Mouse (Mus musculus) intestine, postnatal 0 days (tissue): ENCODE measurements around the gene Zdhhc17. TPM values are rescaled to one million over a fixed set of nuclear protein-coding genes. Genes with fewer than 3 reads are reported as not detected.

Experiments used
- ATAC-seq: fragments of 200-750 bp; cut with Nextera tagmentation; 2 replicates; pipeline ENCODE4 v1.8.0; 2017; ENCODE audit warnings: mild to moderate bottlenecking, moderate TSS enrichment, moderate library complexity
- H3K27ac ChIP-seq: fragments of 300-500 bp; sonication (generic); 2 replicates; pipeline ENCODE4 v1.5.1; 2014; ENCODE audit warnings: mild to moderate bottlenecking, low read depth, low read length, moderate library complexity
- H3K27me3 ChIP-seq: fragments of 300-500 bp; sonication (generic); replicated peaks from 2 replicates; pipeline ENCODE4 v1.6.1; 2014; ENCODE audit warnings: low read length, mixed read lengths; ENCODE audit not compliant: control insufficient read depth, insufficient read depth
- H3K36me3 ChIP-seq: fragments of 300-500 bp; sonication (generic); 2 replicates; pipeline ENCODE4 v1.6.1; 2014; ENCODE audit warnings: mild to moderate bottlenecking, moderate library complexity; ENCODE audit not compliant: control insufficient read depth, insufficient read depth
- H3K4me1 ChIP-seq: fragments of 300-500 bp; sonication (generic); replicated peaks from 2 replicates; pipeline ENCODE4 v1.6.1; 2014; ENCODE audit warnings: antibody characterized with exemption, low read length, mixed read lengths; ENCODE audit not compliant: control insufficient read depth, insufficient read depth
- H3K4me2 ChIP-seq: fragments of 300-500 bp; sonication (generic); replicated peaks from 2 replicates; pipeline ENCODE4 v1.6.1; 2014; ENCODE audit warnings: low read depth, mild to moderate bottlenecking, moderate library complexity
- H3K4me3 ChIP-seq: fragments of 300-500 bp; sonication (generic); 2 replicates; pipeline ENCODE4 v1.5.1; 2014; ENCODE audit warnings: low read depth, low read length
- H3K9ac ChIP-seq: fragments of 300-500 bp; sonication (generic); 2 replicates; pipeline ENCODE4 v1.6.1; 2014; ENCODE audit warnings: mild to moderate bottlenecking, low read depth, low read length
- H3K9me3 ChIP-seq: fragments of 300-500 bp; sonication (generic); 2 replicates; pipeline ENCODE4 v1.6.1; 2016; ENCODE audit warnings: mixed run types; ENCODE audit not compliant: control insufficient read depth
- CTCF ChIP-seq: sonication (generic); IDR thresholded peaks from 2 replicates; pipeline ENCODE4 v1.5.1; 2016; ENCODE audit warnings: low read depth, mild to moderate bottlenecking, control low read depth, antibody characterized with exemption, moderate library complexity
- WGBS: fragments of 180-500 bp; shearing (Covaris S2); extraction: QIAGEN DNeasy Blood & Tissue Kit; methylation state at CpG from one replicate; pipeline ENCODE4 v1.1.7; 2014; 5-methylcytosine and 5-hydroxymethylcytosine counted together
- polyA plus RNA-seq: library from polyadenylated mRNA; unstranded; fragments of >200 nt; fragmentation: Nextera tagmentation; extraction: Ambion mirVana; gene quantifications from 2 replicates; pipeline ENCODE4 v1.2.1, GENCODE M21; 2015

The Zdhhc17 gene
- polyA plus RNA-seq, 1 experiment from 2014 or later, result 5.4 TPM

DNA sequence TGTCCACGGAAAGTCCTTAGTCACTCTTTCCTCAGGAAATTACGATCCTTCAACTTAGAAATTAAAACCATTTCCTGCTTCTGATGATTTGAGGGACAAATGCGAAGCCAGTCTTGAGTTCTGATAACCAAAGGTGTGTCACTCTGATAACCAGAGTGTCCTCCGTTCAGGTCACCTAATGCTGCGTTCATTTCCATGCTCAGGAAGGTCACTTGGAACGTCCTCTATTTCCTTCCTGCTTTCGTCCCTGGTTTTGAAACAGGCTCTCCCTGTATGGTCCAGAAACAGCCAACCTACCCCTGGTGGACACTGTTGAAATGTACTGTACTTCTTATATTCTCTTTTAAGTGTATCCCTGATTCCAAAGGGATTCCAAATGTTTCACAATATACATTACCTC, 74.3 kb downstream of the Zdhhc17 start:
- Histone ChIP-seq H3K27ac (no peak overlapping the region; the same call in 1 of the 2 replicates), H3K36me3 (peaks cover 20% of the 10 kb centered on the region; the same call in 1 of the 2 replicates), H3K9ac (no peak overlapping the region), H3K9me3 (no peaks in the 10 kb centered on the region), H3K4me2 (0 out of 2 replicates have a peak overlapping the region, but pooled peaks have one; percentile 17), H3K4me1 (no peaks in the 10 kb centered on the region), H3K4me3 (no peak overlapping the region), H3K27me3 (no peaks in the 10 kb centered on the region)
- ATAC-seq, result peak; percentile 67; the same call in 1 of the 2 replicates
- 39% methylated on average over 7 of the region's 7 CpGs for WGBS
- peak; percentile 53 for TF ChIP-seq CTCF

GRCm38 (mm10) chr10:110935081-110935480, 74.9 kb downstream of the Zdhhc17 start:
- Histone ChIP-seq H3K27me3 (no peaks in the 10 kb centered on the region), H3K4me3 (no peak overlapping the region), H3K9me3 (no peaks in the 10 kb centered on the region), H3K4me1 (no peaks in the 10 kb centered on the region), H3K9ac (no peak overlapping the region), H3K36me3 (peaks cover 20% of the 10 kb centered on the region; the same call in 1 of the 2 replicates), H3K4me2 (no peak overlapping the region), H3K27ac (no peak overlapping the region)
- 77% methylated on average over 11 of the region's 11 CpGs for WGBS
- TF ChIP-seq CTCF, result no peak
- no peak for ATAC-seq

GRCm38 (mm10) chr10:110933584-110933983, 76.4 kb downstream of the Zdhhc17 start:
- 80% methylated on average over 5 of the region's 5 CpGs for WGBS
- no peak for TF ChIP-seq CTCF

GRCm38 (mm10) chr10:110931913-110932560, 77.9 kb downstream of the Zdhhc17 start:
- no peak for TF ChIP-seq CTCF
- Histone ChIP-seq H3K36me3 (no peaks in the 10 kb centered on the region), H3K4me3 (no peak overlapping the region), H3K27ac (no peak overlapping the region), H3K9me3 (no peaks in the 10 kb centered on the region), H3K4me1 (0 out of 2 replicates have a peak, but pooled peaks cover 8% of the 10 kb centered on the region), H3K27me3 (no peaks in the 10 kb centered on the region), H3K4me2 (peak overlapping the region; percentile 22; the same call in 1 of the 2 replicates), H3K9ac (no peak overlapping the region)
- WGBS, result 66% methylated on average over 20 of the region's 20 CpGs
- ATAC-seq, result no peak

More at GRCm38 (mm10) chr10:110933584-110933983, 76.4 kb downstream of the Zdhhc17 start:
- H3K4me1 ChIP-seq, result no peaks in the 10 kb centered on the region
- peaks cover 9% of the 10 kb centered on the region; the same call in 1 of the 2 replicates for H3K36me3 ChIP-seq
- no peak overlapping the region for H3K4me3 ChIP-seq
- no peak overlapping the region for H3K27ac ChIP-seq
- no peak overlapping the region for H3K9ac ChIP-seq
- H3K27me3 ChIP-seq, result no peaks in the 10 kb centered on the region
- H3K9me3 ChIP-seq, result no peaks in the 10 kb centered on the region
- no peak for ATAC-seq
- H3K4me2 ChIP-seq, result no peak overlapping the region

DNA sequence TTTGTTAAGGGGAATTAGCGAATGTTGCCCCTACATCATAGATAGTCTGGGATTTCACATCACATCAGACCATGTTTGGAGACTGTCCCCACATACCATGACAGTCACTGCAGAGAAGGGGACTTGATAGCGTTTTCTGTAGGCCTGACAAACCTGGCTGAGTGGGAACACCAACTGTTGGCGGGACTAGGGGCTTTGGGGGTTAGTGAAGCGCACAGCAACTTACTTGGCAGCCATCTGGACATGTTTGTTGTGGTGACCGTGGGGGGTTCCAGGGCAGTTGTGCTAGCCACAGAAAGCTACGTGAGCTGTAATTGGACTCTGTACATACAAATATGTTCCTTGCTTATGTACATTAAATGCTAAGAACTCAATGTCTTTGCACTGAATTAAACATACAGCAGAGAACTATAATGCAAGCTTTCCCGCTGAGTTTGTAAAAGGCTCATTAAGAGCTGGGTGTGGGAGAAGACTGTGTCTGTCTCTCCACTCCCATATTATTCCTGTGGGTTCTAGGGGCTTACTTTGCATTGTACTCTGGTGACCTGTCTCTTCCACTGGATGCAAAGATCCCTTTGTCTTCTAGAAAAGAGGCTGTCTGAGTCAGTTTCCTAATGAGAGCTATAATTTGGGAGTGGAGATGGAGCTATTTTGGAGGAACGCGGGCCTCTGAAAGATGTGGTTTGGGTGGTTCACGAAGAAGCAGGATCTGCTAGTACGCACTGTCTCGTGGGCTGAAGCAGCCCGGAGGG, 78.6 kb downstream of the Zdhhc17 start:
- no peak overlapping the region for H3K4me3 ChIP-seq
- ATAC-seq, result no peak

DNA sequence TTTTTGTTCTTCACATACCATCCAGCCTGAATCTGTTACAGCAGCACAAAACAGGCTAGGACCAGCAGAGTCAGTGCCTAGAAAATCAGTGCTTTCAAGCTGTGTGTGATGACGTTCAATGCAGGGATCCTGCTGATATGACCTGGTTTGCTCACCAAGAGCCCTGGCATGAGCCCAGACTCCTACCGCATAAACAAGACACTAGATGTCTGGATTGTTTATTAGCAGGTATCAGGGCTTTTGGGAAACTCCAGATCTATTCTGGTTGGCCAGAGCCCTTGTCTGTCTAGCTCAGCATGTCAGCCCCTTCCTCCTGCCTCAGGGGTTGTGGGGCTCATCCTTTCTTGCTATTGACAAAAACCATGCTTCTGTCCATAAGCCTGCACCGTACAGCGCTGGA, 80.2 kb downstream of the Zdhhc17 start:
- 52% methylated on average over 4 of the region's 4 CpGs for WGBS
- no peak overlapping the region for H3K4me2 ChIP-seq
- H3K27ac ChIP-seq, result no peak overlapping the region
- no peaks in the 10 kb centered on the region for H3K27me3 ChIP-seq
- no peak for TF ChIP-seq CTCF
- H3K9ac ChIP-seq, result no peak overlapping the region
- 0 out of 2 replicates have a peak, but pooled peaks cover 17% of the 10 kb centered on the region for H3K4me1 ChIP-seq
- no peak for ATAC-seq
- no peaks in the 10 kb centered on the region for H3K9me3 ChIP-seq
- H3K4me3 ChIP-seq, result no peak overlapping the region
- H3K36me3 ChIP-seq, result no peaks in the 10 kb centered on the region

More for the DNA sequence above, 78.6 kb downstream of the Zdhhc17 start:
- Histone ChIP-seq H3K4me2 (peak overlapping the region; percentile 22; the same call in 1 of the 2 replicates), H3K4me1 (0 out of 2 replicates have a peak, but pooled peaks cover 14% of the 10 kb centered on the region), H3K27me3 (no peaks in the 10 kb centered on the region), H3K9me3 (no peaks in the 10 kb centered on the region), H3K36me3 (no peaks in the 10 kb centered on the region), H3K27ac (no peak overlapping the region), H3K9ac (no peak overlapping the region)
- no peak for TF ChIP-seq CTCF
- 71% methylated on average over 13 of the region's 13 CpGs for WGBS
